Mouse (Mus musculus): Measurements from ENCODE around the gene Ak2. TPM values are rescaled to one million over a fixed set of nuclear protein-coding genes. Genes with fewer than 3 reads are reported as not detected.

Ak2 gene
- polyA plus RNA-seq, 2 experiments = 127 to 165 TPM

- WGBS = 78% methylated on average over 9 of the region's 9 CpGs
- Histone ChIP-seq H3K9ac (ENCODE audit: low read depth, low read length, severe bottlenecking) (no peak overlapping the region), H3K27ac (replicated peaks; ENCODE audit: low read depth, low read length) (no peak overlapping the region), H3K4me1 (ENCODE audit: control insufficient read depth, insufficient read depth, low read length) (peaks cover 3% of the 10 kb centered on the region; the same call in 1 of the 2 replicates), H3K27me3 (ENCODE audit: control insufficient read depth, insufficient read depth, low read length) (no peaks in the 10 kb centered on the region), H3K4me3 (replicated peaks; ENCODE audit: low read length) (no peak overlapping the region), H3K36me3 (ENCODE audit: control insufficient read depth, insufficient read depth, low read length) (no peaks in the 10 kb centered on the region), H3K9me3 (ENCODE audit: control insufficient read depth, low read length) (no peaks in the 10 kb centered on the region), H3K4me2 (replicated peaks; ENCODE audit: low read depth, low read length, severe bottlenecking) (no peak overlapping the region)
- no peak for TF ChIP-seq POLR2A (IDR thresholded peaks at IDR 0.05; ENCODE audit: borderline replicate concordance, extremely low read depth, insufficient read depth, insufficient read length)
- DNase-seq (ENCODE audit: low spot score) (no peak), ATAC-seq (ENCODE audit: low FRiP score, low read depth) (no peak)
Measured at GRCm38 (mm10) chr4:129019788-129020187, 28.0 kb downstream of the Ak2 start.

GRCm38 (mm10) chr4:129020454-129020853, 28.7 kb downstream of the Ak2 start:
- ATAC-seq (ENCODE audit: low FRiP score, low read depth) (no peak), DNase-seq (ENCODE audit: low spot score) (no peak)
- Histone ChIP-seq H3K27ac (replicated peaks; ENCODE audit: low read depth, low read length) (no peak overlapping the region), H3K27me3 (ENCODE audit: control insufficient read depth, insufficient read depth, low read length) (no peaks in the 10 kb centered on the region), H3K9me3 (ENCODE audit: control insufficient read depth, low read length) (no peaks in the 10 kb centered on the region), H3K36me3 (ENCODE audit: control insufficient read depth, insufficient read depth, low read length) (no peaks in the 10 kb centered on the region), H3K9ac (ENCODE audit: low read depth, low read length, severe bottlenecking) (no peak overlapping the region), H3K4me3 (replicated peaks; ENCODE audit: low read length) (no peak overlapping the region), H3K4me2 (replicated peaks; ENCODE audit: low read depth, low read length, severe bottlenecking) (no peak overlapping the region), H3K4me1 (ENCODE audit: control insufficient read depth, insufficient read depth, low read length) (peaks cover 3% of the 10 kb centered on the region; the same call in 1 of the 2 replicates)
- TF ChIP-seq POLR2A (IDR thresholded peaks at IDR 0.05; ENCODE audit: borderline replicate concordance, extremely low read depth, insufficient read depth, insufficient read length) = no peak
- WGBS = 65% methylated on average over 6 of the region's 6 CpGs

GRCm38 (mm10) chr4:129021426-129021825, 29.7 kb downstream of the Ak2 start:
- ATAC-seq (ENCODE audit: low FRiP score, low read depth) (no peak), DNase-seq (ENCODE audit: low spot score) (no peak)
- no peak overlapping the region for H3K9ac ChIP-seq (ENCODE audit: low read depth, low read length, severe bottlenecking)
- H3K27me3 ChIP-seq (ENCODE audit: control insufficient read depth, insufficient read depth, low read length) = no peaks in the 10 kb centered on the region
- peaks cover 1% of the 10 kb centered on the region; the same call in 1 of the 2 replicates for H3K4me1 ChIP-seq (ENCODE audit: control insufficient read depth, insufficient read depth, low read length)
- H3K4me3 ChIP-seq (replicated peaks; ENCODE audit: low read length) = no peak overlapping the region
- H3K36me3 ChIP-seq (ENCODE audit: control insufficient read depth, insufficient read depth, low read length) = no peaks in the 10 kb centered on the region
- H3K27ac ChIP-seq (replicated peaks; ENCODE audit: low read depth, low read length) = no peak overlapping the region
- 92% methylated on average over 3 of the region's 3 CpGs for WGBS
- H3K4me2 ChIP-seq (replicated peaks; ENCODE audit: low read depth, low read length, severe bottlenecking) = no peak overlapping the region
- H3K9me3 ChIP-seq (ENCODE audit: control insufficient read depth, low read length) = no peaks in the 10 kb centered on the region
- no peak for TF ChIP-seq POLR2A (IDR thresholded peaks at IDR 0.05; ENCODE audit: borderline replicate concordance, extremely low read depth, insufficient read depth, insufficient read length)

- no peak for DNase-seq (ENCODE audit: low spot score)
- H3K9ac ChIP-seq (ENCODE audit: low read depth, low read length, severe bottlenecking) = no peak overlapping the region
- WGBS = 73% methylated on average over 4 of the region's 4 CpGs
- H3K4me2 ChIP-seq (replicated peaks; ENCODE audit: low read depth, low read length, severe bottlenecking) = no peak overlapping the region
- no peak for ATAC-seq (ENCODE audit: low FRiP score, low read depth)
- no peak overlapping the region for H3K27ac ChIP-seq (replicated peaks; ENCODE audit: low read depth, low read length)
- H3K9me3 ChIP-seq (ENCODE audit: control insufficient read depth, low read length) = no peaks in the 10 kb centered on the region
- no peaks in the 10 kb centered on the region for H3K36me3 ChIP-seq (ENCODE audit: control insufficient read depth, insufficient read depth, low read length)
- H3K27me3 ChIP-seq (ENCODE audit: control insufficient read depth, insufficient read depth, low read length) = no peaks in the 10 kb centered on the region
- TF ChIP-seq POLR2A (IDR thresholded peaks at IDR 0.05; ENCODE audit: borderline replicate concordance, extremely low read depth, insufficient read depth, insufficient read length) = no peak
- no peak overlapping the region for H3K4me3 ChIP-seq (replicated peaks; ENCODE audit: low read length)
- no peaks in the 10 kb centered on the region for H3K4me1 ChIP-seq (ENCODE audit: control insufficient read depth, insufficient read depth, low read length)
Measured at GRCm38 (mm10) chr4:129021886-129022285, 30.1 kb downstream of the Ak2 start.

GRCm38 (mm10) chr4:129023884-129024283, 32.1 kb downstream of the Ak2 start:
- H3K4me1 ChIP-seq (ENCODE audit: control insufficient read depth, insufficient read depth, low read length) = no peaks in the 10 kb centered on the region
- DNase-seq (ENCODE audit: low spot score) = no peak
- 83% methylated on average over 6 of the region's 6 CpGs for WGBS
- H3K36me3 ChIP-seq (ENCODE audit: control insufficient read depth, insufficient read depth, low read length) = no peaks in the 10 kb centered on the region
- H3K4me2 ChIP-seq (replicated peaks; ENCODE audit: low read depth, low read length, severe bottlenecking) = no peak overlapping the region
- no peaks in the 10 kb centered on the region for H3K9me3 ChIP-seq (ENCODE audit: control insufficient read depth, low read length)
- no peak overlapping the region for H3K27ac ChIP-seq (replicated peaks; ENCODE audit: low read depth, low read length)
- H3K9ac ChIP-seq (ENCODE audit: low read depth, low read length, severe bottlenecking) = no peak overlapping the region
- ATAC-seq (ENCODE audit: low FRiP score, low read depth) = no peak
- no peak overlapping the region for H3K4me3 ChIP-seq (replicated peaks; ENCODE audit: low read length)
- H3K27me3 ChIP-seq (ENCODE audit: control insufficient read depth, insufficient read depth, low read length) = no peaks in the 10 kb centered on the region
- no peak for TF ChIP-seq POLR2A (IDR thresholded peaks at IDR 0.05; ENCODE audit: borderline replicate concordance, extremely low read depth, insufficient read depth, insufficient read length)

GRCm38 (mm10) chr4:129024775-129025174, 33.0 kb downstream of the Ak2 start:
- Histone ChIP-seq H3K36me3 (ENCODE audit: control insufficient read depth, insufficient read depth, low read length) (no peaks in the 10 kb centered on the region), H3K27me3 (ENCODE audit: control insufficient read depth, insufficient read depth, low read length) (no peaks in the 10 kb centered on the region), H3K9ac (ENCODE audit: low read depth, low read length, severe bottlenecking) (no peak overlapping the region), H3K4me2 (replicated peaks; ENCODE audit: low read depth, low read length, severe bottlenecking) (no peak overlapping the region), H3K4me1 (ENCODE audit: control insufficient read depth, insufficient read depth, low read length) (no peaks in the 10 kb centered on the region), H3K27ac (replicated peaks; ENCODE audit: low read depth, low read length) (0 out of 2 replicates have a peak overlapping the region, but pooled peaks have one; percentile 29), H3K9me3 (ENCODE audit: control insufficient read depth, low read length) (no peaks in the 10 kb centered on the region), H3K4me3 (replicated peaks; ENCODE audit: low read length) (no peak overlapping the region)
- DNase-seq (ENCODE audit: low spot score) (no peak), ATAC-seq (ENCODE audit: low FRiP score, low read depth) (no peak)
- no peak for TF ChIP-seq POLR2A (IDR thresholded peaks at IDR 0.05; ENCODE audit: borderline replicate concordance, extremely low read depth, insufficient read depth, insufficient read length)
- WGBS = 73% methylated on average over 6 of the region's 6 CpGs
